Mouse (Mus musculus) cortical plate, adult 2 months (tissue): ENCODE measurements around the gene Gm10961. TPM values are rescaled to one million over a fixed set of nuclear protein-coding genes. Genes with fewer than 3 reads are reported as not detected.

Experiments
- H3K27ac ChIP-seq: fragments of 200-500 bp; 2 replicates; pipeline ENCODE4 v1.5.1; 2012; ENCODE audit warnings: low read length, control low read depth, inconsistent platforms; ENCODE audit not compliant: insufficient read depth
- H3K4me1 ChIP-seq: fragments of 200-500 bp; 2 replicates; pipeline ENCODE4 v1.6.1; 2011; ENCODE audit warnings: low read length; ENCODE audit not compliant: control insufficient read depth, insufficient read depth
- H3K4me3 ChIP-seq: fragments of 200-500 bp; 2 replicates; pipeline ENCODE4 v1.5.1; 2011; ENCODE audit warnings: mild to moderate bottlenecking, low read length, control low read depth; ENCODE audit not compliant: insufficient read depth
- CTCF ChIP-seq: fragments of 200-500 bp; IDR thresholded peaks from 2 replicates; pipeline ENCODE4 v1.5.1; 2011; ENCODE audit warnings: mild to moderate bottlenecking, control low read depth, low read length; ENCODE audit not compliant: insufficient read depth; ENCODE audit errors: extremely low read depth
- POLR2A ChIP-seq: fragments of 200-500 bp; IDR thresholded peaks from 2 replicates; pipeline ENCODE4 v1.6.1; 2011; ENCODE audit warnings: mild to moderate bottlenecking, low read length, control low read depth; ENCODE audit not compliant: insufficient read depth; ENCODE audit errors: extremely low read depth
- polyA plus RNA-seq: library from polyadenylated mRNA; depleted of rRNA; stranded (reverse); fragments of >200 nt; gene quantifications from 2 replicates; pipeline ENCODE4 v1.2.3, GENCODE M21; 2012; rRNA removed

The Gm10961 gene
- polyA plus RNA-seq, 1 experiment = not detected

DNA sequence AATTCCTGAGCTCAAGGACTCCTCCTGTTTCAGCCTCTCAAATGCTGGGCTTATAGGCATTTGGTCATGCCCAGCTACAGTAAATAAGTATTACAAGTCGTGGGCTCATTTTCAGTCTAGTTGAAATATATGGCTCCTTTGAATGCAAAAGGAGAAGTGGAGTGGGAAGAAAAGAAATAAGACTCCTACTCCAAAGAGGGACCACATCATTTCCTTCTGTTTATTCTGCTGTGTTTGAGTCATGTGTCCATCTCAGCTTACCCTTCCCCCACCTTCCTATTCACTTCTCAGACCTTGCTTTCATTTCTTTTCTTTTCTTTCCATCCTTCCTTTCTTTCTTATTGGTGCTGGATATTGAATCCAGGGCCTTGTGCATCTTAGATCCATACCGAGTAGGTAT, 40.4 kb downstream of the Gm10961 start:
- no peak overlapping the region for H3K4me3 ChIP-seq
- no peaks in the 10 kb centered on the region for H3K4me1 ChIP-seq
- TF ChIP-seq CTCF = no peak
- no peak for TF ChIP-seq POLR2A
- H3K27ac ChIP-seq = no peak overlapping the region

DNA sequence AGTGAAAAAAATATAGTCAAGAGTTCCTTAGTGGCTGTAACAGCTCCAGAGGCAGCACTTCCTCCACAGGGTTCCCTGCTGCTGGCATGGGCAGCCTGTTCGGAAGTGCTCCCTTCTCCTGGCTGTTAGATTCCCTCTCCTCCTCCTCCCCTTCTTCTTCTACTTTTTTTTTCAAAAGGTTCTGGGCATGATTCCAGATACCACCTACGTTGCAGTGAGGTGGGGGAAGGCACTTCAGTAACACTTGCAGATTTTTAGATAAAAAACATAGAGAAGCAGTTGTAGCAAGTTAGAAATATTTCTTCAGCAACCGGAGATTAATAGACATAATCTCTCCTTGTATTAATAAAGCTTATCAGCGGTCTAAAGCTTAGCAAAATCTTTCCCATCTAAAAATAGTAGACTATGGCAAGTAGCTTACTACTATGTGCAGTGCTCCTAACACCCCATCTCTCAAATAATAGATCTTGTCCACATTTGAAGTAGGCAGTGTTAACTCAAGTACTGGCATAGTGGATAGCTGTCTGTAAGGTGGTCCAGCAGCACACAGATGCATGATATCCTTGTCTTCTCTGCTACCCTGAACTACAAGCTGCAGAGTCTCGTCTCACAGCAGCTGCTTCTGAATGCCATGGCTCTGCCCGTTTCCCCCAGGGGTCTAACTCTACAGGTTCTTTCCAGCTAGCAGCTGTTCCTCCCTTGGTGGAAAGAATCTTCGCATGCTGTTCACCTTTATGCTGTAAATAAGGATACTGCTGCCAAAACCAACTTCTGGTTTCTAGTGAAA, 49.9 kb downstream of the Gm10961 start:
- no peak for TF ChIP-seq POLR2A
- TF ChIP-seq CTCF = no peak
- peaks cover 12% of the 10 kb centered on the region for H3K4me1 ChIP-seq
- no peak overlapping the region for H3K4me3 ChIP-seq
- H3K27ac ChIP-seq = 0 out of 2 replicates have a peak overlapping the region, but pooled peaks have one; percentile 42

Other genes with a start within 250 kb of the Gm10961 start
- gene Kcnc4, start 171.8 kb upstream of the Gm10961 start, polyA plus RNA-seq = 72.7 and 76.2 TPM in 2 replicates
- gene Slc6a17, start 113.3 kb upstream of the Gm10961 start, polyA plus RNA-seq = 238 and 251 TPM in 2 replicates
- 0.08 TPM in 1 of 2 replicates, not detected in the other for gene Ubl4b, start 76.2 kb upstream of the Gm10961 start, polyA plus RNA-seq
- 0.89 and 1.4 TPM in 2 replicates for gene Alx3, start 36.3 kb upstream of the Gm10961 start, polyA plus RNA-seq
- gene Strip1, start 372 bp downstream of the Gm10961 start, polyA plus RNA-seq = 73.7 and 79.9 TPM in 2 replicates
- gene Ahcyl1, start 65.2 kb downstream of the Gm10961 start, polyA plus RNA-seq = 344 and 347 TPM in 2 replicates
- 15.4 and 16.7 TPM in 2 replicates for gene Csf1, start 129.1 kb downstream of the Gm10961 start, polyA plus RNA-seq
- gene Eps8l3, start 245.9 kb downstream of the Gm10961 start, polyA plus RNA-seq = not detected in 2 replicates